Mouse (Mus musculus) testis, postnatal 10 days (tissue): Measurements from ENCODE around the gene Nptx1.
A peak's percentile ranks its signal among the peaks of the same experiment; 100 is the strongest.

ENCODE experiments used
- DNase-seq: peaks from one replicate; pipeline ENCODE4 v3.0.0; 2021; ENCODE audit warnings: low spot score

Gene Nptx1

DNA sequence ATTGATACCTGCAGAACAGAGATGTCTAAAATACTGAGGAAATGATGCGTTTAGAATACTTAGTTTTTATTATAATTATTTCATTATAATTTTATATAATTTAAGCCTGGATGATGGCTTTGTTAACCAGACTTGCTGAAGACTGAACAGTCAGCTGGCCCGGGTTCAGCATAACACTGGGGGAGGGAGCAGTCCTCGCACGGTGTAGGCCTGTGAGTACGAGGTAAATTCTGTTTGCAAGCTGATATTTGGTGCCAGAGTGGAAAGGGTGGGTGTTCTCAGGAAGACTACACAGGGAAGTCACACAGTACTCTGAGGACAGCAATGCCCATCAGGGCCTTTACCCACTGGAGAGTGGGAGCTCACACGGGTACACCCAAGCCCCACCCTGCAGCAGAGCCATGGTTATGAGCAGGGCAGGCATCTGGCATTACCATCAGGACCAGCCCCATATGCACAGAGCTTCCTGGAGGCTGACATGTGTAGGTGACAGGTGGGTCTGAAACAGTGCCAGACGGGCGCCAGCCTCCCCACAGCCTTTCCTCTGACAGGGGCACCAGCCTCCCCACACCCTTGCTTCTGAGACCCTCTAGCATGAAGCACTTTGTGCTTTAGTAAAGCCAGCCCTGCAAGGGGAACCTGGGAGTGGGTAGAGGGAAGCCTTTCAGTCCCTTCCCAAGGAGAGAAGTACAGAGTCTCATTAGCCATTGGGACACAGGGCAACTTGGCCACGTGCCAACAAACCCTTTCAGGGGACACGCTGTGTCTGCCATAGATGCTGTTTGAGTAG is 3.2 kb upstream of the Nptx1 start:
- DNase-seq: no peak

DNA sequence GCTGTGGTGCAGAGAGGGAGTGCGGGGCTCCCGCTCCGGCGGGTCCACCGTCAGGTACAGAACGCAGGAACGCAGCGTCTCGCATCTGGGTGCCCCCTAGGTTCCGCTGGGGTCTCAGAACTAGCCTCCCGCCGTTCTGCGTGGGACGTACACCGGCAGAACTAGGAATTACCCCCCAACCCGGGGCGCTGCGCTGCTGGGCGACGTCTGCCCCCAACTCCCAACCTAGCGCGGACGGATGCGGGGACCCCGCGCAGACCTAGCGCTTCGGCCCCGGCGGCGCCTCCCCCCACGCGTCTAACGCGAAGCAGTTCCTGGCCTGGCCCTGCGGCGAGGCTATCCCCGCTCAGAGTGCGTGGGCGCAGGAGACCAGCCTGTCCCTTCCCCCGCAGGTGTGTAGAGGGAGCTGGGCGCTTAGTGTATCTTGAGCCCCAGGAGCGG is 1.8 kb upstream of the Nptx1 start:
- DNase-seq: no peak

DNA sequence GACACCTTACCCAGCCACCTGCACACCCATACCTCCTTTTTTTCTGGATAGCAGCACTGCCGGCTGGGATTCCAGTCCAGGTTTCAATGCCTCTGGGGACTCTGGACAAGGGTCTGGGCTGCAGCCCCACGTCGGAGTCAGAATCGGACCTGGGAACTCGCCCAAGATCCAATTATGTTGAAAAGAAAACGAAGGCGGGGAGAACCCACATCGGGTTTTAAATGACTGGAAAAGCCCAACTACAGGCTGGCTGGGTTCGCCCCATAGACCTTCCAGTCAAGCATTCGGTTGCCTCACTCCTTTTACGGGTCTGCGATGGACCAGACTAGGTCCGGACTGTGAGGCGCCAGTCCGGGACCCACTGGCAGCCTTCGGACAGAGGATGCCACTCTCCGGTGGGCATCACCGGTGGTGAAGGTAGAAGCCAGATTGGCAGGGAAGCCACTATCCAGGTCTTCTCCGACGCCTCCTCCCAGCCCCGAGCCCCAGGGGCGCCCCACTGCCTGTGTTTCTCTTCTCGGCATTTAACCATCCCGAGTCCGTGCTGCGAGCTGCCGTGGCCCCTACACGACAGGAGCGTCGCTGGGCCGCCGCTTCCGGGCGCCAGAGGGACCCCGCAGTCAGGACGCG is 1.3 kb upstream of the Nptx1 start:
- no peak for DNase-seq

DNA sequence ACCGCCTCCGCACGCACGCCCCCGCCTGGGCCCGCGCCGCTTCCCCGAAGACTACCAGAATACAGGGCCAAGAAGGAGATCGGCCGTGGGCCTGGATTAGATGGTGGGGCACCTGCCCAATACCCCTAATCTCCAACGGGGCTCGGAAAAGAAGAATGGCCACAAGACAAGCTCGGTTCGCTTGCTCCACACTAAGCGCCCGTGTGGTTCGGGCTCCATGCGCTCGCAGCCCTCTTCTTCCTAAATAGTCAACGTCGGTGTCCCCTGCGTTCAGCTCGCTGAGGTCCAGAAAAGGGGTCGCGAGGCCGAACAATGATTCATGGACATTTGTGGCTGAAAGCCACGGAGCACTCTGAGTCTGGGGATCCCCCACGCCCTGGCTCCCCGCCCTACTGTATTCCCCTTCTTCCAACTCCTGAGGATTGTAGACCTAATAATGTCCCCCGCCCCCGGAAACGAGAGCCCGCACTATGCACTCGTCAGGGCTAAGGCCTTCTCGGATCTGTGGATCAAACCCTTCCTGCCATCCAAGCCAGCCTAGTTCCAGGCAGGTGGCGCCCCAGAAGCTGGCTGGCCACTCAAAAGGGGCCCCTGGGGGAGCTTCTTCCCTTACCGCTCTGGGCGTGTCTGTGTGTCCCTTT is 518 bp upstream of the Nptx1 start:
- DNase-seq: no peak

DNA sequence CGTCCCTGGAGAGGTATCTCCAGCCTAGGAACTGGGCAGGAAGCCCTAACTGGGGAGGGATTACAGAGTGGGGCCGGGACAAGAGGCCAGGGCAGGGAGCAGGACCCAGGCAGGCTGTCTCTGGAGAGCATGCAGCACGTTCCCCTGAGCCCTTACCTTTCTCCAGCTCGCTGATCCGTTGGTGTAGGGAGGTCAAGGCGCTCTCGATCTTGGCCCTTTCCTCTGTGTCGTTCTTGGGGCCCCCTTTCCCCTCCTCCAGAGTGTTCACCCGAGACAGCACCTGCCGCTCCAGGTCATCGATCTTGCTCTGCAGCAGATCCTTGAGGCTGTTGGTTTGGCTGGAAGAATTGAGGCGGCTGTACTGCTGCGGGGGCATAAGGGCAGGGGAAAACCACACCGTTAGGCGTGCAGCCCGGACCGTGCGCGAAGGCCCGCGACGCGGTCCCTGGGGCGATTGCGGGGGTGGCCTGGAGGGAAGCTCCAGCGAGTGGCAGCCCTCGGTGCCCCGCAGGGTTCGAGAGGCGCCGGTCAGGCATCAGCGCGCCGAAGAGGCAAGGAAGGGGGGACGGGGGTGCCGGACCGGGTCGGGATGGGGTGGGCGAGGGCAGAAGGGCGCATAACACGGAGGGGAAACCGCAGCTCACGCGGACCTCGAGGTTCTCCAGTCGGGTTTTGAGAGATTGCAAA is 914 bp downstream of the Nptx1 start:
- peak; percentile 66 for DNase-seq

DNA sequence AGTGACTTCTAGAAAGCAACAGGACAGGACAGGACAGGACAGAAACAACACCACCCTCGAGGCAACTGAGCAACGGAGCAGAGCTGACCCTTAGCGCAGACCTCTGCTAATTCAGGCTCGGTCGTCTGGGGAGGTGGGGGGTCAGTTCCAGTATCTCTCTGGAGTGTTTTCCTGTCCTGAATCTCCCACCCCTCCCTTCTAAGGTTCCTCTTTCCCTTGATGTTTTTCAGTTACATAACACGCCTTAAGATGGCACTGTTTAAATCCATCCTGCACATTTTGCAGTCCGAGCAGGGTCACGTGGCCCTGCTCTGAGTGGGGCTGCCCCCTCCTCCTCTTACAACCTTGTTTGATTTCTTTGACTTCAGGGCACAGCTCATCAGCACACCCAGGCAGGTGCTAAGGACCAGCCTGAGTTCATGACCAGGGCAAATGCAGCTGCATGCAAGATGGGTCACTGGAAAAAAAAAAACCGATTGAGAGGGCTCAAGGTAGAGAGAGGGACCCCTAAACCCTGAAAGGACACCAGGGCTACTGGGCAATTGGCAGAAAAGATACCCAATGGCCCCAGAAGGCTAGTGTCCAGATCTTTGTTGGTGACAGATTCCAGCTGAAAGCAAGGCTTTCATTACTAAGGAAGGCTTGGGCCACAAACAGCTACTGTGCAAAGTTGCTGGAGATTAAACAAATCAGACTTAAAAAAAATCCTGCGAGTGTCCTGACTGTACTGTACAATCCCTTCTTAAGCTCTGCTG is 1.6 kb downstream of the Nptx1 start:
- no peak for DNase-seq

DNA sequence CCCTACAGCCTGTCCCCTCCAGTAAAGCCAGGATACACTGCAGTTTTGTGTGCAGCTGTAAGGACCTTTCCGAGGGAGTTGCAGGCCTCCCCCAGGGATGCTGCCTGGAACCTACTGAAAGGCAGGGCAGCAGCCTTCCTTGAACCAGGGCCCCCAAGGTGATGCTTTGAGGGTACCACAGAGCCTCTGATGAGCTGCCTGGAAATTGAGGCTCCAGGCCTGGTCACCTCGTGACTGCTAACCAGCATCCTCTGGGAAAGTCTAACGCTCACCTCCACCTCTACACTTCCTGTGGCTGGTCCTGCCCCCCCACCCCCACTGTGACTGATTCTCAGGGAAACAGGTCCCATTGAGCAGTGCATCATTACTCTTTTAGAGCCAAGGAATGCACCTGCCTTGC is 2.3 kb downstream of the Nptx1 start:
- no peak for DNase-seq

DNA sequence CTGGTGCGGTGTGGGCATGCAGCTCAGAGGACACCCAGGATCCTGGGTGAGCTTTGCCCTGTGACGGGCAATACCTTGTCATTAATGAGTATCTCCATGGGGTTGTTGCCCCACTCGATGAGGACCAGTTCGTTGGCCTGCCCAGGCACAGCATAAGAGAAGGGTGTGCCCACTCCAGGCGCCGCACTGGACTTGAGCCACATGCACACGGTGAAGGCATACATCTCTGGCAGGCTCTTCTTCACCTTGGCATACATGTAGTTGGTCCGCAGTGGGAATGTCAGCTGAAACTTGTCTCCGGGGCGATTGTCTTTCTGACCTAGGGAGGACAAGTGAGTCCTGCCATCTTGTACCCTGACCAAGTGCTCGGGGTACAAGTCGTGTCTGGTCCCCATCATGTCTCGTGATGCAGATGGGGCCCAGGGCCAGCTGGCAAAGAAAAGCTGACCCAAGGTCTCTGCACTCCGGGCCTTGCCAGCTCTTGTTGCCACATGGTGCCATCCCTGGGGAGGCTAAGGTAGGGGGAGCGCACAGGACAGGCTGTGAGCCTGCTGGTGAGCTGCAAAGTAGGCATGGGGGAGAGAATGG is 2.9 kb downstream of the Nptx1 start:
- DNase-seq: no peak

DNA sequence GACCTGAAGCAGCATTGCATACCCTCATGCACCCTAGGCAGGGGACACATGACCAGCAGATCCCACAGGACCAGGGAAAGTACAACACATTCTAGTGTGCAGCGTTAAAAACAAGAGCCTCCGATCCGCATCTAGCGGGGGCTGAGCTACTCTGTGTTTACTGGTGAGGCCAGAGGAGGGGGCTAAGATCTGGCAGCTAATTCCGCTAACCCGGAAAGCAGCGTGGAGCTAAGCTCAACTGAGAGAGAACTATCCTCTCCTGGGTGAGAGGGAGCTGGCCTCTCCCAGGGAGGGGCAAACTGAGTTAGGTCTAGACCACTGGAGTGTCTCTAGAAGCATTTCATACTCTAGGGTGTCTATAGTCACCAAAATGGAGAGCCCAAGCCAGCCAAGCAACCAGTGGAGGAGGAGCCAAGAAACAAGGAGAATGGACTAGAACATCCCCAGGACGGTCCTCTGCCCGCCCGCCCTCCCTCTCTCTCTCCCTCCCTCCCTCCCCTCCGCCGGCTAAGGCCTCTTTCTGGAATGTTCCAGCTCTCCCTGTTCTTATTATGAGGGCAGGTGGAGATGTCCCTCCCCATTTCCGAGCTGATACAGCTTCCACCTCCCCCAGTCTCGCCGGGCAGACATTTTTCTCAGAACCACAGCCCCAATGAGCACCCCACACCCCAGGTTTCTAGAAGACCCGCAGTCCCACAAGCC is 3.6 kb downstream of the Nptx1 start:
- no peak for DNase-seq

DNA sequence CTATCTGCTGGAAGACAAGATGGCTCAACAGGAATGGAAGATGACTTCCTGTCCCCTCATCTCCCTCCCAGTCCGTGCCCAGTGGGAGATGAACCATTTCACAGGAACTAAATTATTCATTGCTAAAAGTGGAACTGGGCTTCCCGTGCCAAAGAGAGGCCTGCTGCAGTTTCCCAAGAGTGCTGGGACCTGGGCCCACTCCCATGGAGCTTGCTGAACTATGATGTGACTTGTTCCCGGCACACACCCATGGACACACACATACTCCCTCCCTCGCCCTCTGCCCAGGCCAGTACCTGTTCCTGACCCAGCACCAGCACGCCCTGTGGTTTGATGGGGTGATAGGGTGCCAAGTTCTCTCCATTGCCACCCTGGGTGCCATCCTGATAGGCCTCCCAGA is 4.7 kb downstream of the Nptx1 start:
- DNase-seq: no peak

DNA sequence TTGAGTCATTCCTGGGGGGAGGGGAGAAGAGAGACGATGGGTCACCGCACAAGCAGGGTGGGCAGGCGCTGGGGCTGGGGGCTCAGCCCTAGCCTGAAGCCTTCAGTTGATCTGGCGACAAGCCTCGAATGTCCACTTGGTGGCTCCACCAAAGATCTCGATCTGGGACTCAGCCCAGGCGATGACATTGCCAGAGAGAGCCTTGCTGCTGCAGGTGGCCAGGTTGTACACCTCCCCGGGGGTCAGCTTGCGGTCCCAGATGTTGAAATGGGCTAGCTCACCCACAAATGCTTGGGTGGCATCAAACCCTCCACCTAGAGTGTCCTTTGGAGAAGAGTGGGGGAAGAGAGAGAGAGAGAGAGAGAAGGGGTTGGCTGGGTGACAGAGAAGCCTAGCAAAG is 5.2 kb downstream of the Nptx1 start:
- no peak for DNase-seq

DNA sequence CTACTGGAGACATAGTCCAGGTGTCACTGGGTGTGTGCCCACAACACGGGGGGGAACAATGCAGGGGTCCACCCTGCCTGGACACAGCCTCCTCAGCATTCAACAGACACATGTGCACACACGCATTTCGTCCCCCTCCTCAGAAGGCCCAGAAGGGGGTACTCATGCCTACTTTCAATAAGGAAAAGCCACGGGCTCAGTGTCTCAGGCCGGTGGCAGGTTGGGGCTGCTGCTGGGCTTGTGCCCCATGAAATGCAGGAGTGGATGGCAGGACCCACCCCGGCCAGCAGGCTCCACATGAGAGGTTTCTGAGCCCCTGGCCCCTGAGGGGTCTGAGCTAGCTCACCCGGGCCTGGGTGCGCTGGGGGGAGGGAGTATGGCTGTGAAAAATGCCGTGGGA is 6.5 kb downstream of the Nptx1 start:
- no peak for DNase-seq

DNA sequence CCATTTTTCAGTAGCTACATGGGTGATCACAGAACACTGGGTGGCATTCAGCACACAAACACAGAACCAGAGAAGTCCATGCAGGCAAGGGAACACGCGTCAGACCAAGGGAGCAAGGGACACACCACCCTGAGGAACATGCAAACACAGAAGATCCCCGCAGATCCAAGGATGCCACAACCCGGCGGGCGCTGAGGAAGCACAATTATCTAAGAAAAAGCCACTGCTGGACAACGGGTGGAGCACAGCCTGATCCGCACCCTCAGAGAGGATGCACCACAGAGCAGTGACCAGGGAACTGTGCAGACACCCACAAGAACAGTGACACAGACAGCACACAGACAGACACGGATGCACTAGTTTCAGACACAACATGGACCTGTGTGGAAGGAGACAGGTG is 7.0 kb downstream of the Nptx1 start:
- no peak for DNase-seq

DNA sequence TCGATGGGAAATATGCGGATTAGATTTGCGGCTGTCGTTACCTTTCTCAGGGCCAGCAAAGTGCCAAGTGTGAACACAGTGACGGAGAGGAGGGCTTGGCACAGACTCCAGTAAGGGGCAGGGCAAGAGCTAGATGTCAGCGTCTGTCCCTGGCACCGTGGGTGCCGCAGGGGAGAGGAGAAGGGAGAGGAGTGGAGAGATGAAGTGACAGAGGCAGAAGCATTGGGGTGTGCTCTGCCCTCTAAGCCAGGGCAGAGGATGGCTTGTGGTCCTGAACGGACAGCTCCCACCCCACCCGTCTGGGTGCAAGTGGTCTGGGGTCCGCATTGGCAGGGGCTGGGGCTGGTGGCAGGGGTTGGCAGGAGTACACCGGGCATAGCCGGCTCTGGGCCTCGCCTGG is 7.6 kb downstream of the Nptx1 start:
- no peak for DNase-seq

DNA sequence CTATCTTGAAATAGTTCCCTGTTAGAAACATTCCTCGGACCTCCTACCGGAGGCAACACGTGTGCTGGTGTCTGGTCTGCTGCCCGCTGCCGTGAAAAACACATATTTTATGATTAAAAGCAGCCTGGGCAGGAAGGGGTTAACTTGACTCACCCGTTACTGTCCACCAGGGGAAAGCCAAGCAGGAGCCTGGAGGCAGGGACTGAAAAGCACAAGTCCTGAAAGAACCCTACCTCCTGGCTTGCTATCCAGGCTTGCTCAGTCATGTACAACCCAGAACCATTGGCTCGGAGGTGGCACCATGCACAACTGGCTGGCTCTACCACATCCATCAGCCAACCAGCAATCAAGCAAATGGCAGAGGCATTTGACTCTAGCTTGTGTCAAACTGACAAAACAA is 13.8 kb downstream of the Nptx1 start:
- DNase-seq: no peak

DNA sequence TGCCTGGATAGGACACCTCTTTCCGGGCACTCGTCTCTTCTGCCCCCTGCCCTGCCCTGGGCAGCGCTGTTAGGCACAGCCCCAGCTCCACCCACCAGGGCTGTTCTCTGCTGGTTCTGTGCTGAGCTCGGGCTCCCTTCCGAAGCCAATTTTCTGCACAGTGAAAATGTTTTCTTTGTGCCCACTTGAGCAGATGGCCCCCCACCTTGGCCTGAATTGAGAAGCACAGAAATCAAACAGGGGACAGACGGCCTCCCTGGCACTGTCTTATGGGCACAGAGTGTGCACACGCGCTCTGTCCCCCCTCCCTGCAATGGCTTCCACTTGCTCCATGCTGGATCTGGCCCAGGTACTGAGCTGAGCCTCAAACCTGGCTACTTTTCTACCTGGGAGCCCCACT is 15.1 kb downstream of the Nptx1 start:
- no peak for DNase-seq

DNA sequence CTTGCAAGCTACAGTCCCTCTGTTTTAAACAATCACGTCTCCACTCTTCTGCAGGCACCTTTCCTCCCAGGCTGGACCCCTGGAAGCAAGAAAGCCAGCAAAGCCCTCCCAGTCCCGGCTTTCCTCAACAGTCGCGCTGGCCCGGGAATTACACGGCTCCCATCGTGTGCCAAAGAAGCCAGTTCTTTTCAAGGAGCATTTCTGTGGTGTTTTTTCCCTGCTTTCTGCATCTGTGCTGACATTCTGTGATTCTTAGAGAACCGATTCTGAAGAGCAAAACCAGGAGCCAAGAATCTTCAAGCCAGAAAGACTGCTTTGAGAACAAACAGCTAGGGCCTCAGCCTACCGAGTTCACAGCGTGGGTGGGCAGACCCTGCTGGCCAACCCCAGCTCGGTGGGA is 18.6 kb downstream of the Nptx1 start:
- DNase-seq: no peak

DNA sequence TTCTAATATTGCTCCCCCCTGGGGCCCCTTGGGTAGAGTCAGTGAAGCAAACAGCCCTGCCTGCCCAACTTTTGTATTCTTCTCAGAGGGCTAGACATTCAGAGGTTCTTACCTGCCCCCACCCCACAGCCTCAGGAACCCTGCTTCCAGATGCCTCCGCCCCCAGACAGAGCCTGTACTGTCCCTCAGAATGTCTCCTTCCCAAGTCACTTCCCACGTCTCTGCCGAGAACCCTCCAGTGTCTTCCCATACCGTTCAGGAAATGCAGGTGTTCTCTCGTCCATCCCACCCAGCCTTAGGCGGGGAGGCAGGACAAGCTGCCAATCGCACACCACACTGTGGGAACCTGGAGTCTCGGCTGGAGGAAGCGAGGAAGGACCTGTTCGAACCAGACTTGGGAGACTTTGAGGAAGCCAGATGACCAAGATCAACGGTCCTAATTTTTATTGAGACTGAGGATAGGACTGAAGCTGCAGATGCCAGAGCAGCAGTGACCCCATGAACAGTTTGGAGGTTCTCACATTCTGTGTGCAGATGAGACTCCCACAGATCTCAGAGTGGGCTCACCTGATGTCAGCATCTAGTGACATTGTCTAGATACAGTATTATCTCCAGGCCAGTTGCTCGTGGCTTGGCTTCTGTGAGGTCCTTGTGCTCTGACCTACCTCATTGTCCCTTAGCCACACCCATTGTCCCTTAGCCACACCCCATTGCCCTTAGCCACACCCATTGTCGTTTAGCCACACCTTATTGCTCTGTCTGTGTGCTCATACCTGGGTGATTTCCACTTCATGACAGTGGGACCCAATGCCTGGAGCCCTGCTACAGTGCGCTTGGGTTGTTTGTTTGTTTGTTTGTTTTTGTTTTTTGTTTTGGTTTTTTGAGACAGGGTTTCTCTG is 21.2 kb downstream of the Nptx1 start:
- no peak for DNase-seq

DNA sequence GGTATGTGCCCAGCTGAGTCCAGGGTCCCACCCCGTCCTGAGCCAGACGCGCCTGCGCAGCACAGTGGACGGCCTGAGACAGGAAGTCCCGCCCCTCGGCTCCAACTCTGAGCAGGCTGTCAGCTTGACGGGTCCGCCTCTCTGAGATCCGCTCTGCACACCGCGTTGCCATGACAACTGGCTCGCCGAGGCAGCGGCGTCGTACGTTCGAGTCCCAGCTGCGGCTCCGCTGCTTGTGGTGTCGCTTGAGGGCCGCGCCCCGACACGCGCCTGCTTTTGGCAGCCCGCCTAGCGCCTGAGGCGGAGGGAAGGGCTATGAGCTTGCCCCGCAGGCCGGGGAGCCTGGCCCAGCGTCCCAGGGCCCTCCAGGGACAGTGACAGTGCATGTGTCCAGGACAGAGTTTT is 23.0 kb downstream of the Nptx1 start:
- DNase-seq: peak; percentile 93

DNA sequence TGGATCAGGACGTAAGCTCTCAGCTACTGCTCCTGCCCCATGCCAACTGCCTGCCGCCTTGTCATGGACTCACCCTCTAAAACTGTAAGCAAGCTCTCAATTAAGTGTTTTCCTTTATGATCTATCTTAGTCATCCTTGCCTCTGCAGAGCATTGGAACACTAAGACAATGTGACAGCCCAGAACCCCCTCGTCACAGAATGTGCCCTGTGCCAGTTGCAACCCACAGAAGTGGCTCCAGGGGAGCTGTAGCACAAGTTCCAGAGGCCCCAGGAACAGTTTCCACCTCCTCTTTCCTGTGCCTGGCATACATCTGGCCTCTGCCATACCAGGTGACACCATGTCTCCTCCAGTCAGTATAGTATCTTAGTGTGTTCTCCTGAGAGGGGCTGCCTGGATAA is 24.2 kb downstream of the Nptx1 start:
- DNase-seq: no peak
